Mouse (Mus musculus) retina, adult 2 months (tissue): ENCODE results near the gene Lgmn.

Experiments
- DNase-seq: peaks from one replicate; pipeline ENCODE4 v3.0.0-alpha.2; 2012; ENCODE audit warnings: low read depth, low spot score

Gene Lgmn

DNA sequence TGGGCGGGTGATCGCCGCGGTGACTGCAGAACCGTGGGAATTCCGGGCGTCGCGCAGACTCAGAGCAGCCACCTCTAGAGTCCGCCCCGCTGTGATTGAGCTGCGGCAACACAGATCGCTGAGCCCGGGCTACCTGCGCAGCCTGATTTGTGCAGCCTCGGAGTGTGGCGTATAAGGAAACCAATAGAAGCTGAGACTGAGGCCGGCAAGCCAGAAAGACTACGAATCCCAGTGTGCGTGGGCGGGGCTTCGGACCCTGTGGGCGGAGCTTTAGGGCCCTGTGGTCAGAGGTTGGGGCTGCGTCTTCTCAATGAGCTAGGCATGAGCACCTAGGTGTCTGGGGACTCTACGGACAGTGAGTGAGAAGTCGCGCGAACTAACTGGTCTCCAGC, at the start of gene Lgmn:
Lgmn (minus strand) TSS at position 182 of the 392 bp plus-strand sequence.
- peak; percentile 94 for DNase-seq

DNA sequence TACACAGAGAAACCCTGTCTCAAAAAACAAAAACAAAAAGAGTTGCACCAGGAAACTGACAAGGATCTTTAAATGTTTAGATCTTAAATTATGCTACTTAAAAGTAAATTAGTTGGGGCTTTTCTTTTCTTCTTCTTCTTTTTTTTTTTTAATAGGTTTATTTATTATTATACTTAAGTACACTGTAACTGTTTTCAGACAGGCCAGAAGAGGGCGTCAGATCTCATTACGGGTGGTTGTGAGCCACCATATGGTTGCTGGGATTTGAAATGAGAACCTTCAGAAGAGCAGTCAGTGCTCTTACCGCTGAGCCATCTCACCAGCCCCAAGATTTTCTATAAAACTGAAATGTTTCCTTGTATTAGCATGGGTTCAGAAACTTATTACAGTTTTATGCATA, 45.3 kb upstream of the Lgmn start:
- DNase-seq: no peak

DNA sequence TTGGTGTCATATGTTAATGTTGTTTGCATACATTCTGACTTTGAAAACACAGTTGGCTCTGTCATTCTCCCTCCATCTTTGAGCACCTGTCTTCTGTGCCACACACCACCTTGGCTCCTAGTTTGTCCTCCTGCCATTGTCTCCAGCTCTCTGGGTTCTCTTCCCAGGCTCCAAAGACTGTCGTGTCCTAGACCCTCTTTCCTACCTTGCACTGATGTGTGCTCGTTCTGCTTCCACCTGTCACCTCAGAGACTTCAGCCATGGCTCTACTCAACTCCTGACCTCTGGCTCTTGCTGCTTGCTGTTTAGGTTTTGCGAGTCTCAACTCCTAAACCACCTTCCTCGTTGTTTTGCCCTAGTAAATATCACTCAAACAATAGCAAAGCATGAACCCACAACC, 40.9 kb upstream of the Lgmn start:
- DNase-seq: no peak

DNA sequence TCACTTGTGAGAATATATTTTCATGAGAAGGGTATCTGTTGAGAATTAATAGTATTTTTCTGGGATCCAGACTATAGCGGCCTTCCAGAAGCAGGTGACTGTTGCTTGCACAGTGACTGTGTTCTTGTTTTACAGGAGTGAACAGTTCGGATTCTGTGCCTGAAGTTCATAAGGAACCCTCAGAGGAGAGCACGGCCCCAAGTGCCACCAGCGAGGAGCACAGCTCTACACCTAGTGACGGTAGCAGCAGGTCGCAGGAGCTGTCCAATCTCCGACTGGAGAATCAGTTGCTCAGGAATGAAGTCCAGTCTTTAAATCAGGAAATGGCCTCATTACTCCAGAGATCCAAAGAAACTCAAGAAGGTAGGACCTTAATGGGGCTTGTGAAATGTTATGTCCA, 34.8 kb upstream of the Lgmn start:
- no peak for DNase-seq

DNA sequence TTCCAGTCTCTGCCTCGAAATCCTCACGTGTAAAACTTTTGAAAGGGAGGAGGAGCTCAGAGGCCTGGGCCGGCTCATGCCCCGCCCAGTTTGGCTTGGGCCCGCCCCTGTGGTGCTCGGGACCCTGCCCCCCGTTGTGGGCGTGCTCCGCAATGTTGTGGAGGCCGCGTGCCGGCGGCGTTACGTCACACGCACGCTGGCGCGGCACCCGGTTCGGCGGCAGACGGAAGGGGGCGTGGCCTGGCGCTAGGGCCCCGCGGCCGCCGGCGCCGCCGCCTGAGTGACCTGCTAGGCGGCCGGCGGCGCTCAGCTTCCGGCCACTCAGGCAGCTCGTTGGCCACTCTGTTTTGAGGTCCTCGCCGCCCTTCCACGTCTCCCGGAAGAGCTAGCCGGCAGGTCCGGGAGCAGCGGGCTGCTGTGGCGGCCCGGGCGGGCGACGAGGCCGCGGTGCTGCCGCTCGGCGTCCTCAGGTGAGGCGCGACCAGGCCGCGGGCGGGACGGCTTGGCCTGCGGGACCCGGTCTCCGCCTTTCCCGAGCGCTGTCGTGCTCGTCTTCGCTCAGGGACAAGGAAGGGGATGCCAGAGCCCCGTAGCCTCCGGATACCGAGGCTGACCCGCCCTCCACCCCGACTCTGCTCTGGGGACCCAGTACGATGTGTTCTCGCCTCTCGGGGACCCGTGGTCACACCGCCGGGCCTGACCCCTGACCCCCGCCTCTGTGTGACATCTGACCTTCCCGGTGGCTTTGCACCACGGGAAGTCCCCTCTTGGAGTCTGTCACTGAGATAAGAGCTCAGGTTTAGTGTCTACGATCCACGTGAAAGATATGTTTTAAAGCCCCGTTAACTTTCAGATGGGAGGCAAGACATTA, 29.5 kb upstream of the Lgmn start, which contains the start of gene Golga5:
Golga5 (plus strand) TSS at position 242 of the 871 bp plus-strand sequence.
- peak; percentile 94 for DNase-seq

DNA sequence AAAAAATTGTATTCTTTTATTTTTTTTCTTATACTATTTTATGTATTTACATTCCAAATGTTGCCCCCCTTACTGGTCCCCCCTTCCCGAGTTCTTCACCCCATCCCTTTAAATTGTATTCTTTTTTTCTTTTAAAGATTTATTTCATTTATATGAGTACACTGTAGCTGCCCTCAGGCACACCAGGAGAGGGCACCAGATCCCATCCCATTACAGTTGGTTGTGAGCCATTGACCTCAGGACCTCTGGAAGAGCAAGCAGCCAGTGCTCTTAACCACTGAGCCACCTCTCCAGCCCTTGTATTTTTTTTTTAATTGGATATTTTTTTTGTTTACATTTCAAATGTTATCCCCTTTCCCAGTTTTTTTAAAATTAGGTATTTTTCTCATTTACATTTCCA, 28.5 kb upstream of the Lgmn start:
- DNase-seq: no peak

DNA sequence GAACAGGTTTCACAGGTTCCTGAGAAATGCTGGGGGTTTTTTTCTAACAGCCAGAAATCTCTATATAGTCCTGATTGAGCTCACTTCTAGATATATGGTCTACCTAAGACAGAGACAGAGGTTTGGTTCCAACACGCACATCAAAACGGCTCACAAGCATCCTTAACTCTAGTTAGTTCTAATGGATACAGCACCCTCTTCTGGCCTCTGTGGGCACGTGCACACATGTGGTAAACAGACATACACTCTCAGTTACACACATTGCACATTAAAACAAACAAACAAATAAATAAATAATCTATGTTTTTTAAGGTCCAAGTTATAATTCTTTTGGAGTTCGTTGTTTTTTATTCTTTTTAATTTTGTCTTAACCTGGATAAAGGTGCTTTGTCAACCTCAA, 25.0 kb upstream of the Lgmn start:
- no peak for DNase-seq

DNA sequence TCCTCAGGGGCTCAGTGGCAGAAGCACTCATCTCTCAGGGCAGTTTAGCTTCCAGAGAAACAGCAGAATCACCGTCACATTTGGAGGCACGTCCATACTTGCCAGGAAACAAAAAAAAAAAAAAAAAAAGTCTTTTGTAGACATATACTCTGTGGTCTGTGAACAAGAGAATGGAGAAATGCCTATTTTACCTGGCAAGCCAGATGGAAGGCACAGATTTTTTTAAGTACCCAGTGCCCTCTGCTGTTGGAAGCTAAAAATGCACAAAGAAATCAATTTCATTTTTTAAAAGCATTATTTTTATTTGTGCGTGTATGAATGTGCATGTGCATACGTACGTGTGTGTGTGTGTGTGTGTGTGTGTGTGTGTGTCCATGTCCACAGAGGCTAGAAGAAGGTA, 21.6 kb upstream of the Lgmn start:
- DNase-seq: no peak

DNA sequence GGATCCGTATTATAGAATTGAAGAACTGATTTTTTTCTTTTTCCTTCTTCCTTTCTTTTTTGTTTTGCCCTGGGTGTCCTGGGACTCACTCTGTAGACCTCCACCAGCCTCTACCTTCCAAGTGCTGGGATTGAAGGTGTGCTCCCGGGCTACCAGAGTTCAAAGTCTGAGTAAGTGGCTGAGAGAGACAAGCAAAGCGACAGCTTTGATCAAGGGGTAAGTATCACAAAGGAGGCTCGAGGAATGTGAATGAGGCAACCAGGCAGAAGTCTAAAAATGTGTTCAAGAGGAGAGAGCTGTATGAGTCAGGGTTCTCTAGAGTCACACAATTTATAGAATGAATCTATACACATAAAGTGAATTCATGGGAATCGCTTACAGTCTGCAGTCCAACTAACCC, 20.4 kb upstream of the Lgmn start:
- no peak for DNase-seq

DNA sequence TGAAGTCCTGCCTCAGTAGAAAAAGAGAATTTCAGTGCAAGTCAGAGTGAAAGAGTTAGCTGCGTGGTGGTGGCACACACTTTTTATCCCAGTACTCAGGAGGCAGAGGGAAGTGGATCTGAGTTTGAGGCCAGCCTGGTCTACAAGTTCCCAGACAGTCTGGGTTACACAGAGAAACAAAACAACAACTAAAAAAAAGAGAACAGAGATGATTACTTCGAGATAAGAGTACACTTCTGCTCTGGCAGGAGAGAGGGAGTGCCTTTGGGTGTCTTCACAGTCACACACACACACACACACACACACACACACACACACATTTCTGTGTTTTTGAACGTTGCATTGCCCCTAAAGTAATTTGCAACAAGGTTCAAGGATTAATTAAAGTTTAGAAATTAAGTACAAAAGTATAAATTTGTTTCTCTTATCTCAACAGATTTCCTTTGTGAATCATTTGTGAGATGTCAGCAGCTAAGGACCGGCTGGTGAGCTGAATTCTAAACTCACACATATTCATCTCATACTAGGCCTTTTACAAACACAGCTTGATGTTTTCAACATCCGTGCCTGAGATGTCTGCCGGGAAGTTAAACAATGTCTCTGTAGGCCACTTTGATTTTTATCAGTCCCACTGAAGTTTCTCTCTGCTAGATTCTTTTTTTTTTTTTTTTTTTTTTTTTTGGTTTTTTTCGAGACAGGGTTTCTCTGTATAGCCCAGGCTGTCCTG, 17.0 kb upstream of the Lgmn start:
- no peak for DNase-seq

DNA sequence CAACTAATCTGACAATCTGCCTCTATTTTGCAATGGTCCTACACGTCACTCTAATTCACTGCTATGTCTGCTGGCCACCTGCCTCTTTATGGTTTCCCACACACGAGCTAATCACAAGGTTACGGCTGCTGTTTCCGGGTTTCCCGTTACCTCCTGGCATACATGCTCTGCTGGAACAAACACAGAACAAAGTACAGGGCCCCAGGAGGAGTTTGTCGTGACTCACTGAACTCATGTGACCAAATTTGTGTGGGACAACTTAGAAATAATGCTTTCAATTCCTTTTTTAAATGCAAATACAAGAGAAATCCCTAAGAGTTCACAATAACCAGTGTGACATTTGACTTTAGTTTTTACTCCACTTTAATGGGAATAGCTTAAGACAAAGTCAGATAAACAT, 14.0 kb upstream of the Lgmn start:
- DNase-seq: no peak

DNA sequence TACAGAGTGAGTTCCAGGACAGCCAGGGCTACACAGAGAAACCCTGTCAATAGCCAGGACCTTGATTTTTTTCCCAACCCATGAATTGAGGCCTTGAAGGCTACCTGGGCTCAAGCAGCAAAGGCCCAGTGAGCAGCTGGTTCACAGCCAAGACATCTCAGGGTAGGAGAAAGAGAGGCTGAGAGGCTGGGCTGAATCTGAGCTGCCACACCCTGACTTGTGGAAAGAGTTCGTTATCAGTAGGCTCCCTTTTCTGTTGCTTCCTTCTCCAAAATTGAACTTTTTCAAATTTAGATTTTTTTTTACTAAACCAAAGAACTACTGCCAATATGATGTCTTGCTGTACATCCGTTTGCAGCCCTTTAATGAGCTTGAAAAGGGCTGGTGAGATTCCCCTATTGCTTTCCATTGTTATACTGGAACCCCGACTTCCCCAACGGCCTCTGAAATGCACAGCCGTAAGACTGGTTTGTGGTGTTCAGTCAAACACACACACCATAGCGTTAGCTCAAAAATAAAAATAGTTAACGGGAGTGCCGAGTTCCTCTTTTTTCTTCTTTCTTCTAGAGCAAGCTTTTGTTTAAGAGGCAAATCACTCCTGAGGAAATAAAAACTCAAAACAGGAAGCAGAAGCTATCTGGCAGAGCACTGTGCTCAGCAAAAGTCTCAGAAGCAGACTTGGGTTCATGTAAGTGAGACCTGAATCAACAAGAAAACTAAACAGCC, 11.7 kb upstream of the Lgmn start:
- no peak for DNase-seq

DNA sequence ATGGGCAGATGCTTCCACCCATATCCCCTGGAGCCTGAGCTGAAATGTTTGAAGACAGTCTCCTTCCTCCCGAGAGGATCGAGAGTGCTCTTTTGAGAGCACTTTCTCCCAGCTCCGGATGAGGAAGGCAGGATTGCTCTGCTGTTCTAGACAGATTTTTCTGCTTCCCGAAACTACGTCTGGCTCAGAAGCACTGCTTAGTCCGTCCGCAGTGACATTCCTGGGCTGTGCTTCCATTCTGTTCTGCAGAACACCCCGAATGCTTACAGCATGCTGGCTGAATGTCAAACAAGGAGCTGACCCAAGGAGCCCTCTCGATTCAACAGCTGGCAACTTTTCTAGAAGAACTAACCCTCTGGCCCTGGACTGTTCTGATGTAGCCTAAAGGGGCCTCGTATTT, 10.8 kb upstream of the Lgmn start:
- no peak for DNase-seq

DNA sequence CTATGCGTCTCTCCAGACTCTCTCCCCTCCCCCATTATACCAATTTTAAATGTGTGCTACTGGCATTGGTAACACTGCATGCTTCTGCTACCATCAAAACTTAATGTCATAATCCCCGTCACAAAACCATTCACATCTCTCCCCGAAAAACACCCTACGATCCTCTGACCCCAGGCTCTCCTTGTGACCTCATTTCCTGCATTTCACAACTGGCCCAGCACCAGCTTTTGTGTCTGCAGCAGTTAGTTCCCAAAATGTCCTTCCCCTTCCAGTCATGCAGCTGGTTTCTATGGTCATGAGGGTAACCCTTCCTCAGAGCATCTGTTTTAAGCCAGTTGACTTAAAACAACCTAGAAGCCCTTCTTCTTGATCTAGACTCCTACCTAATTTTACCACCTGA, 5.8 kb upstream of the Lgmn start:
- no peak for DNase-seq

DNA sequence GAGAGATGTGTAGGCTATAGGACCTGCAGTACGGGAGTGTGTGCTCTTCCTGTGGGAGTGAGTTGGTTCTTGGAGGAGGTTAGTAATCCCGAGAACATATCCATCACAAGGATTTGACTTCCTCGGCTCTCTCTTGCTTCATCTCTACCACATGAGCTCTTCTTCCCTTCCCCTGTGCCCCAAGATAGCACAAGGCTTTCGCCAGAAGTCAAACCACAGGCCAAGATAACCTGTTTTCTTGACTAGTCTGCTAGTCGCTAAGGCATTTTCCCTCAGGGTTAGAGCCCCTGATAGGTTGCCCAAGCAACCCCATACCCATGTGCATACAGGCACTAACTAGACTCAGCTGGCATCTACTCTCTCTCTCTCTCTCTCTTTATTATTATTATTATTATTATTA, 4.1 kb upstream of the Lgmn start:
- DNase-seq: no peak

DNA sequence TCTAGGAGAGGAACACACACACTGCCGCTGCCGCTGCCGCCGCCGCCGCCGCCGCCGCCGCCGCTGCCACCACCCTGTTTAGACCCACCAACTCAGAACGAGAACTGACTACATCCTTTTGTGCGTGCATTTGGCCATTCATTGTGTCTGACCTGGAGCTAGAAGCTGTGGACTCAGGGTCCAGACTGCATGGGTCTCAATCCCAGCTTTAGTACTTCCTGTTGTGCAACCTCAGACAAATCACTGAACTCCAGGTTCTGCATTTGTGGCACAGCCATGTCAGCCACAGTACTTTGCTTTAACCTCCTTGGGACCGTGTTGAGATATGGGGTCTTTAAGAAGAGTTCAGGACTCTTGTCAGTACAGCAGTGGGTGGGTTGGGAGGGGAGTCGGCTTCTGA, 3.0 kb upstream of the Lgmn start:
- DNase-seq: no peak

DNA sequence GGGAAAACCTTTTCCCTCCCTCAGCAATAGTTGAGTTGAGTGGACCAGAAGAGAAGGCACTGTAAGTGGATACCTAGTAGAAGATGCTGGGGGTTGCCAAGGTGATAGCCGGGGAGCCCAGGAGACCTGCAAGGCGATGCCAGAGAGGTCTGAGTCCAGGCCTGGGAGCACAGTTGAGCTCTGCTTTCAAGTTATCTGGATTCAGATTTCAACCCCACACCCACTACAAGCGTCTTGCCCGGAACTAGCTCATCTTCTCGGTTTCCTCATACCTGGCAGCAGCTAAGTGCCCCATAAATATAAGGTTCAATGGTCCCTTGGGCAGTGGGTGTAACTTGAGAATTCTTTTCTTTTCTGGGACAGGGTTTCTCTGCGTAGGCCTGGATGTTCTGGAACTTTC, 1.5 kb upstream of the Lgmn start:
- no peak for DNase-seq

DNA sequence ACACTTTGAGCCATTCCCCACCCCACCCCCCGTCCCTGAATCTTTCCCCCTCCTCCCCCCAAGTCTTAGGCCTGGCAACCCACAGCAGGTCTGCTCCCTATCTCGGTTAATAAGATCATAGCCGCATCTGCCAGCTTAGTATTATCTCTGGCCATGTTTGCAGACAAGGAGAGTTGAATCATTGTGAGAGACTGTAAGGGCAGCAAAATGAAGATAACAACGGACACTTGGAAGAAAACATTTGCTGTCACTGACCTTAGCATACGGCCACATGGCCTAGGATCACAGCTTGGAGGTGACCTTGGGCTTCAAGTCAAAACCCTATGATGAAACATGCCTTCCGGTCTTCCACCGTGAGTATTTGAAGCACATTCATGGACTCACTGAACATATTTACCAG, 938 bp upstream of the Lgmn start:
- peak; percentile 67 for DNase-seq

DNA sequence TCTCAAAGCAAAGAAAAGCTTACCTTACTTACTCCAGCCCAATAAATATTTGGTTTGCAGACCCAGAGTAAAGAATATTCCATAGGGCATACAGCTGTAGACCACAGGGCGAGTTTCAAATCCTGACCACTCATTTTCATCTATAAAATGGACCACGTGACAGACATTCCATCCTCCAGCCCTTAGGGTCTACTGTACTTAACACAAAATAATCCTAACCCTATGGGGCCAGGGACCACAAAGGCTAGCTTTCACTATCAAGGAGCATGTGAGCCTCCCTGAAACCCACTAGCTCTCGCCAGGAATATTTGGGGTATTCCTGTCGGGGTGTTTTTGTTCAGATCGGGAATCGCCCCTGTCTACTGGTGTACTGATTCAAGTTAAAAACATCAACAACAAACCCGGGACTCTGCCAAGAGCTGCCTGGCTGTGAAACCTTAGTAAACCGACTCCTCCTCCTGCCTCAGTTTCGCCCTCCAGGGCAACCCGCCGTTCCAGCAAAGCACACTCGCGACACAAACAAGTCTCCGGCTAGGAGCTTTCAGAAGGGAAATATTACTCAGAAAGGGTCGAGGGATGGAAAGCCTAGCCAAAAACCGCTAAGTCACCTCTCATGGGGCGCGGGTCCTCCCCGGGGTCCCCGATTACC, 506 bp downstream of the Lgmn start:
- no peak for DNase-seq

DNA sequence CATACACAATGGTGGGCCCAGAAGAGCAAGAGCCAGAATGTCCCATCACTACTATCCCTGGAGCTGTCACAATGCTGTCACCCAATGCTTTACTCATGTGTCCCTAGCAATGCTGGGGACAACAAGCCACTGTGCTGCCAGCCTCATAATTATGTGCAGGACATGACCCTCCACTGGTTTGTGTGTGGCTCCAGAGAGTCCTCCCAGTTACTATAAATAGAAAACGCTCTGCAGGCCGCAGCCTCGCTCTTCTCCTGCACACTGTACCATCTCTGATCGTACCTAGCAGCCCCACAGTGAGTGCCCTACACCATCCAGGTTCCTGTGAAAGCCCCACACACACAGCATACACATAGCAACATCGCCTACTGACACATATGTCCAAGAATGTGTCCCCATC, 1.7 kb downstream of the Lgmn start:
- no peak for DNase-seq

DNA sequence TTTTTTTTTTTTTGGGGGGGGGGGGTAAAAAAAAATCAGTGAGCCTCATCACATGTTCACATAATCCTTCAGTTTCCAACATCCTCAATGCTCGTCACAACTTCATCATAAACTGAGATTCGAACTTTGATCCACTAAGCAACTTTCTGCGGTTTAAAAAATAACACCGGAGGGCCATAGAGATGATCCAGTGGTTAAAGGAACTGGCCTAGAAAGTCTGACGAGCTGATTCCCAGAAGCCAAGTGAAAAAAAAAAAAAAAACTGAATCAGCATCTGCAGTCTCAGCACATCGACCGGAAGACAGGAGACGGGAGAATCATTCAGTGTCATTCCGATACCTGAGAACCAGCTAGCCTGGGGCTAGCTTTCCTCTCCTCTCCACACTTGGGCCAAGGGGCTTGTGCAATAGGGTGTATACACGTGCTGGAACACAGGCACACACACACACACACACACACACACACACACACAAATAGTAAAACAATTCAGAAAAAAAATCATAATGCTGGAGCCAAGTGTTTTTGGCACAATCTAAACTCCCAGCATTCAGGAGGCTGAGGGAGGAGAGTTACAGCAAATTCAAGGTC, 2.6 kb downstream of the Lgmn start:
- no peak for DNase-seq

DNA sequence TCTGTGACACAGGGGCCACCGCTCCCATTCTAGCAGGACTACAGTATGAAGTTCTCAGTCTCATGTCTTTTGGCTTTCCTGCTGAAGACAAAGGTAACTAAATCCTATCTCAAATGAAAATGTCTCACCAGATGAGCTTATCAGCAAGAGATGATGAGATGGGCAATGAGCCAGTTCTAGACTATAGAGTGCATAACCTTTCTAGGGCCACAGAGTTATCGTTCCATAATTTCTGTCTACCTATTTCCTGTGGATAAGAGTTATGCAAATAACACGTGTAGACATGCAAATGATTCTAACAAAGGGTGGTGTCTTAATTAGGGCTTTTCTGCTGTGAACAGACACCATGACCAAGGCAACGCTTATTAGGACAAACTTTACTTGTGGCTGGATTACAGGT, 5.5 kb downstream of the Lgmn start:
- no peak for DNase-seq
